Mouse (Mus musculus) lung, adult 10 weeks (tissue): ENCODE data around the gene 4632433K11Rik. TPM values are rescaled to one million over a fixed set of nuclear protein-coding genes. Genes with fewer than 3 reads are reported as not detected.

Experiments used
- polyA plus RNA-seq: library from polyadenylated mRNA; stranded (reverse); fragments of 350-450 nt; fragmentation: Illumina TruSeq; extraction: RNeasy Lipid Tissue Mini Kit (QIAGEN cat#74804); gene quantifications from one replicate; pipeline ENCODE4 v1.2.3, GENCODE M21; 2014; ENCODE audit warnings: low read depth, low replicate concordance; ENCODE audit not compliant: insufficient read depth

4632433K11Rik gene
- not detected for polyA plus RNA-seq

GRCm38 (mm10) chr7:5033818-5034217, at the start of gene 4632433K11Rik:
Gene 4632433K11Rik (plus strand): TSS chr7:5034118.

GRCm38 (mm10) chr7:4996003-4996895, 37.7 kb upstream of the 4632433K11Rik start, which contains the start of gene Zfp579:
Gene Zfp579 (minus strand): TSS chr7:4996158.

GRCm38 (mm10) chr7:5014251-5015117, 19.4 kb upstream of the 4632433K11Rik start, which contains the start of the genes Zfp524 and Fiz1:
Gene Zfp524 (plus strand): TSS chr7:5014415.
Gene Fiz1 (minus strand): TSS chr7:5014697.

DNA sequence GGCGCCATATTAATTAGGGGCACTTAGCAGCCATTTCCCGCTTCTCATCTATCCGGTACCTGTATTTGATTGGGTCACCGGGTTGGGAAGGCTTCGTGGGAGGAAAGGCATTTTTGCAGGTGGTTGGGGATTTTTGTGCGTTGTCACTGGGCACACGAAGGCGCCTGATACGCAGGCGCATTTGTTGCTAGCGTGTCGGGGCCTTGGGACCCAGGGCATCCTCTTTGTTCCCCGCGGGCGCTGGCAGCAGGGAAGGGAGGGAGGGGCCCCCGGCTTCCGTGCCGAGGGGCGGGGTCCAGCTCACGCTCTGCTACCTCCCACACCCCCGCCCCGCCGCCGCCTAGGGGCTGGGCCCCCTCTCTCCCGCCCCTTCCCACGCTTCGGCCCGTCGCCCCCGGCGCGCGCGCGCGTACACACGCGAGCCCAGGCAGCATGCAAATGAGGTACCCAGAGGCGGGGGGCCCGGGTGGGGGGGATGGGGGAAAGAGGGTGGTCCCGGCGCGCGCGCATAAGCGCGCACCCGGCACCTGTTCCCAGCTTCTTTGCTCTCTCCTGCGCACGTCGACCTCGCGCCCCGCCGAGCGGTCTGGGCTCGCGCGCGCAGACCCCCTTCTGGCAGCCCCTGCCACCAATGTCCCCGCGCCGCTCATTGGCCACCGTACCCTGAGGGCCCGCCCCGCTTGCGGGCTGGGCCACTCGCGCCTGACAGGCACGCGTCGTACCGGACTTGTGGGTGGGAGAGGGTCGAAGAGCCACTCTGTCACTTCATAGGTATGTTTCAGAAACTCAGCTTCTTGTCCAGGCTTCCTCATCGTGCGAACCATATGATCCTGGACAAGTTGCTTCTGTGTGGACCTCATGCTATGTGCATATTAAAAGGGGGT, 18.6 kb upstream of the 4632433K11Rik start, which contains the start of gene Gm44973:
Gm44973 (plus strand) TSS at position 379 of the 884 bp plus-strand sequence.

DNA sequence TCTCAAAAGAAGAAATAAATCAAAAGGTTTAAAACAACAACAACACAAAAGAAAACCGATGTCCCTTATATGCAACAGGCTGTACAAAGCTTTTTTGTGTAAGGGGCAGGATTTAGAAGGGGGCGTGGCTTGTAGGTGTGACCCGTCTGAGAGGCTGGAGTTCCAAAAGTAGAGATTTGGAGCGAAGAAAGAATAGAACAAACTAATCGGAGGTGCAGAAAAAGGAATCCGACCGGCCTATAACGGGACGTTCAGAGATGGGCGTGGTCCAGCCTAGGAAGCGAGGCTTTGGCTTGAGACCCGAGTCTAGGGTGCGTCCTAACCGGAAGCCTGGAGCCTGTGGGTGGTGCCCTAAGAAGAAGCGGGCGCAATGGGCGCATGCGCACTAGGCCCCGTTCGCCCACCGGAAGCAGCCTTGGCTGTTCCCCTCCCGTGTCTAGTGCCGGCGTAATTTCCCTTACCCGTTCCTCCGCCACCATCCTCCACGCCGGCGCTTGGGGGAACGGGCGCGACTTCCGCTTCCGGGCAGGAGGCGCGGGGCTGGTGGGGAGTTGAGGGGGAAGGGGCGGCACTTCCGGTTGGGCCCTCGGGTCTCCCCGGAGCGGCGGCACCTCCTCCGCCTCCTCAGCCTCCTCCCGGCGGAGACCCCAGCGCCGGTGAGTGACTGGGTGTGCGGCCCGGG, 13.8 kb upstream of the 4632433K11Rik start, which contains the start of the genes Zfp865 and Ccdc106:
Zfp865 (plus strand) TSS at position 377 of the 682 bp plus-strand sequence.
Ccdc106 (plus strand) TSS at position 554 of the 682 bp plus-strand sequence.

DNA sequence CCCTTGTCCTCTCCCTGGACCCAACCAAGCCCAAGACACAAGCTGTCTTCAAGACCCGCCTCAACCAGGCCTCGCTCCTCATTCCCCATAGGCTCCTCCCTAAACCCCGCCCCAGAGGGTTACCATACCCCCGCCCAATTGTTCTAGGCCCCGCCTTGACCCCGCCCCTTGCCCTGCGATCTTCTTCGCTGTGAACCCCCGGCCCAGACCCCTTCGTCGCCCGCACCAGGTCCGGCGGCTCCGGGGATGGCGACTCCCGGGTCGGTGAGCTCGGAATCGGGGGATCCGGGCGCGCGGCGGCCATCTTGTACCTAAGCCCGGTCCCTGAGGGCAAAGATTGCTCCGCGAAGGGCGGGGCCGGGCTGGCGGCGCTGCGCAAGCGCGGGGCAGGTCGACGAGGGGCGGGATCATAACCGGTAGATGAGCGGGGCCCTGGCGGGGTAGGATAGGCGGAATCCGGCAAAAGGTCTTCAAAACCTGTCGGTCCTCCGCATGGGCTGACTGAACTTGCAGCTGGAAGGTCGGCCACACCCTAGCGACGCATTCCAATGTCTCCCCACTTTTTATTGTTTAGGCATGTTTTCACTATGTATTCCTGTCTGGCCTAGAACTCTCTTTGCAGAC, 4.3 kb downstream of the 4632433K11Rik start, which contains the start of gene Zfp784:
Zfp784 (minus strand) TSS at position 338 of the 624 bp plus-strand sequence.

GRCm38 (mm10) chr7:5051193-5052192, 17.6 kb downstream of the 4632433K11Rik start, which contains the start of gene Zfp580:
Gene Zfp580 (plus strand): TSS chr7:5051538.

GRCm38 (mm10) chr7:5061774-5062359, 27.9 kb downstream of the 4632433K11Rik start, which contains the start of gene U2af2:
Gene U2af2 (plus strand): TSS chr7:5062143.

GRCm38 (mm10) chr7:5080010-5080751, 46.3 kb downstream of the 4632433K11Rik start, which contains the start of gene Epn1:
Gene Epn1 (plus strand): TSS chr7:5080235.

Other genes with a start within 250 kb of the 4632433K11Rik start
- 8.3 TPM for gene Tmem238, start 244.5 kb upstream of the 4632433K11Rik start, polyA plus RNA-seq
- gene Rpl28, start 241.2 kb upstream of the 4632433K11Rik start, polyA plus RNA-seq: 809 TPM
- gene Ube2s, start 221.5 kb upstream of the 4632433K11Rik start, polyA plus RNA-seq: 128 TPM
- 0.48 TPM for gene Shisa7, start 189.4 kb upstream of the 4632433K11Rik start, polyA plus RNA-seq
- 15.3 TPM for gene Isoc2b, start 163.9 kb upstream of the 4632433K11Rik start, polyA plus RNA-seq
- 15.4 TPM for gene Isoc2a, start 157.0 kb upstream of the 4632433K11Rik start, polyA plus RNA-seq
- gene Gm36210, start 127.6 kb upstream of the 4632433K11Rik start, polyA plus RNA-seq: not detected
- 3.6 TPM for gene Zfp628, start 118.9 kb upstream of the 4632433K11Rik start, polyA plus RNA-seq
- 6.2 TPM for gene Nat14, start 112.1 kb upstream of the 4632433K11Rik start, polyA plus RNA-seq
- 1.6 TPM for gene Ssc5d, start 108.3 kb upstream of the 4632433K11Rik start, polyA plus RNA-seq
- 3.0 TPM for gene Sbk2, start 69.7 kb upstream of the 4632433K11Rik start, polyA plus RNA-seq
- 4.7 TPM for gene Sbk3, start 63.0 kb upstream of the 4632433K11Rik start, polyA plus RNA-seq
- gene Zfp579, start 38.0 kb upstream of the 4632433K11Rik start, polyA plus RNA-seq: 23.2 TPM
- gene Zfp524, start 19.7 kb upstream of the 4632433K11Rik start, polyA plus RNA-seq: 22.7 TPM
- 14.4 TPM for gene Fiz1, start 19.4 kb upstream of the 4632433K11Rik start, polyA plus RNA-seq
- not detected for gene Gm44973, start 18.6 kb upstream of the 4632433K11Rik start, polyA plus RNA-seq
- gene Zfp865, start 13.7 kb upstream of the 4632433K11Rik start, polyA plus RNA-seq: 8.2 TPM
- gene Ccdc106, start 13.6 kb upstream of the 4632433K11Rik start, polyA plus RNA-seq: not detected
- 2.8 TPM for gene Zfp784, start 4.3 kb downstream of the 4632433K11Rik start, polyA plus RNA-seq
- gene Zfp580, start 17.4 kb downstream of the 4632433K11Rik start, polyA plus RNA-seq: 7.2 TPM
- 96.1 TPM for gene U2af2, start 28.0 kb downstream of the 4632433K11Rik start, polyA plus RNA-seq
- 61.0 TPM for gene Epn1, start 46.1 kb downstream of the 4632433K11Rik start, polyA plus RNA-seq
- gene Rfpl4, start 82.8 kb downstream of the 4632433K11Rik start, polyA plus RNA-seq: not detected
- gene Rasl2-9, start 91.8 kb downstream of the 4632433K11Rik start, polyA plus RNA-seq: 0.49 TPM
- gene Vmn1r55, start 115.6 kb downstream of the 4632433K11Rik start, polyA plus RNA-seq: not detected
- not detected for gene Vmn1r56, start 162.6 kb downstream of the 4632433K11Rik start, polyA plus RNA-seq
- not detected for gene Vmn1r57, start 184.4 kb downstream of the 4632433K11Rik start, polyA plus RNA-seq